Mouse (Mus musculus) CH12.LX (cell line): ENCODE measurements around the gene Bmpr1a.

ENCODE experiments used
- CTCF ChIP-seq, 2 experiments: IDR thresholded peaks in 1 of 2; conservative IDR thresholded peaks in 1 of 2; 2 replicates each; pipeline ENCODE4 v1.5.1; 2011 to 2012; ENCODE audit warnings: low read depth in 2 of 2, low read length in 2 of 2, improper control_type of control experiment in 1 of 2, inconsistent platforms in 1 of 2, mild to moderate bottlenecking in 1 of 2, moderate library complexity in 1 of 2
- EP300 ChIP-seq: IDR thresholded peaks from 2 replicates; pipeline ENCODE4 v1.6.1; 2011; ENCODE audit warnings: low read length, improper control_type of control experiment
- JUND ChIP-seq: conservative IDR thresholded peaks from 2 replicates; pipeline ENCODE4 v1.6.1; 2011; ENCODE audit warnings: low read depth, low read length, improper control_type of control experiment
- MAFK ChIP-seq: IDR thresholded peaks from 2 replicates; pipeline ENCODE4 v1.6.1; 2011; ENCODE audit warnings: low read length, improper control_type of control experiment; ENCODE audit not compliant: insufficient replicate concordance

GRCm38 (mm10) chr14:34483469-34484341, 19.4 kb downstream of the Bmpr1a start:
- no peak for TF ChIP-seq MAFK
- TF ChIP-seq EP300 = no peak
- no peak for TF ChIP-seq JUND
- no peak for TF ChIP-seq CTCF (conservative IDR thresholded peaks at IDR 0.05 in 1 of 2, IDR thresholded peaks at IDR 0.05 in 1 of 2; ENCODE audit: low read depth in 2 of 2, low read length in 2 of 2)
